Mouse (Mus musculus) heart, postnatal 10 days (tissue): ENCODE results near the gene Astn2. TPM values are rescaled to one million over a fixed set of nuclear protein-coding genes. Genes with fewer than 3 reads are reported as not detected.

Experiments
- DNase-seq, 2 experiments: peaks; one replicate each; pipeline ENCODE4 v3.0.0; 2021
- intact Hi-C: fragments of 180-260 bp; cut with DNase I; formaldehyde crosslinking; loops from one replicate; pipeline ENCODE4 v1.15.1; 2025
- total RNA-seq, 2 experiments: library from RNA; stranded (reverse); gene quantifications; 2 replicates each; pipeline ENCODE4 v1.2.3; 2021

The Astn2 gene
- total RNA-seq, 2 experiments from 2014 or later, result 2.5 to 3.1 TPM

GRCm38 (mm10) chr4:65376571-65376970, 1027.8 kb downstream of the Astn2 start:
- intact Hi-C loops, result no loop called here
- DNase-seq, result no peak

DNA sequence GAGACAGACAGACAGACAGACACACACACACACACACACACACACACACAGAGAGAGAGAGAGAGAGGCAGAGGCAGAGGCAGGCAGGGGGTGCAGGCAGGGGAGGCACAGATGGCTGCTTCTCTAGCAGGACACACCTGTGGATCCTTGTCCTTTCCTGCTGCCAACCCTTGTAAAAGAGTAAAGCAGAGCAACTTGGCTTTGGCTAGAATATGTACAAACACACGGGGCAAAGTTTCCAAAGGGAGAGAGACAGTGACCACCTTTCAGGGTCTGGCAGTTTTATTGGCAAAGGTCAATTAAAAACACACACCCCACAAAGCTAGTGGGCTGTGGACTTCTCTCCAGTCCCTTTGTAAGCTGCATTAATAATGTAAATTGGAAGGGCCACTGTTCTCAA, 1030.6 kb downstream of the Astn2 start:
- intact Hi-C loops, result no loop called here
- no peak for DNase-seq

- intact Hi-C loops, result no loop called here
- peak; percentile 36 to 40 for DNase-seq
These were observed 1031.7 kb downstream of the Astn2 start for GRCm38 (mm10) chr4:65372731-65373130.

DNA sequence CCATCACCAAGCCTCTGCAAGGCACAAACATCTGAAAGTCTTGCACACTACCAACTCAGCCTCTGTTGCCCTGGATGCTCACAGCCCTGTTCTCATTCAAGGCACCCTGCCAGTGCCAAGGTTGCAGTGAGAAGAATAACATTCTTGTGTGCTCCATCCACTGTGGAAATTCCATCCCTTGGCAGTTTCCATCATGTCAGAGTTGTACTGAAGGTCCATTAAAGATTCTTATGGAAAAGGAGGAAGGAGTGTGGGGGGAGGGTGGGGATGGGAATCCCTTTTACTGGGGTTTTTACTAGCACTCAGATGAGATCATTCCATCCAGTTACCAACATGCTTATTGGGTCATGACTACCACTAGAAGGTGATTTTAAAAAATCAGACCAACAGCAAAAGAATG, 1037.3 kb downstream of the Astn2 start:
- intact Hi-C loops, result no loop called here

DNA sequence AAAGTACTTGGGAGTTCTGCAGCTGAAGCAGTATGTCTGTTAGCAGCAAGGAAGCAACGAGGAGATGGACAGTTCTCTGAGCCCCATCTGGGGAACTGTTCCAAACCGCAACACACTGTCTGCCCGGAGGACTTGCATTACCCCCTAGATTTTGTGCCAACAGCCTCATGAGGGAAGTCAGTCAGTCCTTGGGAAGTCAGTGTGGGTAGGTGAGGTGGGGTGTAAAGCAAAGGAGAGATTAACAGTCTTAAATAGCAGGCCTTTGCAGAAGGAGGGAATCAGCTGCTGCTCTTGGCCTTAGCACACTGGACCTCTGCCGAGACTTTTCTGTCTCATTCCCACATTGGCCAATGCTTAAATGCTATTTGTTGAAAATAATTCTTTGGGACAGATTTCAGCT, 1049.8 kb downstream of the Astn2 start:
- intact Hi-C loops, result no loop called here
- DNase-seq, result peak; percentile 41 to 48

More for the DNA sequence above, 1037.3 kb downstream of the Astn2 start:
- no peak for DNase-seq

DNA sequence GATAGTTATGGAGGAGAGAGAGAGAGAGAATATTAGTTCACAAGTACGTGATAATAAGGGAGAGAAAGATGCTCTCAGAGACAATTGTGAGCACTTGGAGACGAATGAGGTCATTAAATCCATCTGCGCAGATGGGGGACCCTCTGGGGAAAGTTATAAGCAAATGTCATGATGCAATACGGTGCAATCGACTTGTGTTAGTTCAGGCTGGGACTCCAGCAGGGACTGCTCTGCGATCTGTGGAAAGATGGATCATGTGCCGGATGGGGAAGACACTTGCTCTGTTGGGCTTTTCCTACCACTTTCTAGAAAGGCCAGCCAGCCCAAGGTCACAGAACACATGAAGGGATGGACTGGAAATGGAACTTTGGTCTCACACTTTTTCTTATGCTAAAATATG, 1053.9 kb downstream of the Astn2 start:
- no peak for DNase-seq
- intact Hi-C loops, result no loop called here

DNA sequence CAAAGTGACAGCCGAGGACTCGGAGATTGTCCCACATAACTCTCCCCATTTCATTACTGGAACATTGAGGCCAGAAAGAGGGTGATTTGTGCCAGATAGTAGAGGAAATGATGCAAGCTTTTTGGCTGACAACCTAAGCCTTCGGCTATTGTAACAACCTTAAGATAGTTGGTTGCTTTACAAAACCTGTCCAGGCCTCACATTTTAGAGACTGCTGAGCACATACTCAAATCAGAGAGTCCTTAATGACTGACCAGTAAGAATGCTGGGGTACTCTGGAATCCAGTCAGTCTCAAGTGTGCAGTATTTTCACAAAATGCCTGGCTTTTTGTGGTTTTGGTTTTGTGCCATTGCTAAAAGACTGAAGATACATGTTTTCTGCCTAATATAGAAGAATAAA, 1062.6 kb downstream of the Astn2 start:
- intact Hi-C loops, result no loop called here
- no peak for DNase-seq

- intact Hi-C loops, result no loop called here
- no peak for DNase-seq
These were observed 1070.7 kb downstream of the Astn2 start for GRCm38 (mm10) chr4:65333718-65334117.
